Mouse (Mus musculus) bone marrow macrophage, adult 2 months (primary cell): ENCODE results near the gene Metap1.

Experiments used
- CTCF ChIP-seq: IDR thresholded peaks from 2 replicates; pipeline ENCODE4 v1.5.1; 2012; ENCODE audit warnings: low read depth, mild to moderate bottlenecking, low read length, moderate library complexity
- POLR2A ChIP-seq: IDR thresholded peaks from 2 replicates; pipeline ENCODE4 v1.6.1; 2012; ENCODE audit warnings: mild to moderate bottlenecking, low read depth, low read length, borderline replicate concordance

DNA sequence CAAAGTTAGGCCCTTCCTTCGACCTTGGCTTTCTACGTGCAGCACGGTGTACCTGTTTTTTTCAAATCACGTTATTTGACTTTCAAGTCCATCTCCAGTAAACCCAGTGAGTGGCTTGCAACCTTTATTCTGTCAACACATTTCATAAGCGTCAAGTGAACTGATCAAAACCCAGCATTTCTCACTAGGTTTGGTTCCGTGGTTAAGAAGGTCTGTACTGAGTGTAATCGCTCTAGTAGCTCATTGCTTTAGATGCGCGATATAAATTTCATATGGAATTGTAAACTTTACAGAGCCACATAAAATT lies 45.9 kb downstream of the Metap1 start:
- no peak for TF ChIP-seq POLR2A
- no peak for TF ChIP-seq CTCF
